Mouse (Mus musculus): Measurements from ENCODE around the gene Adgrf1. TPM values are rescaled to one million over a fixed set of nuclear protein-coding genes. Genes with fewer than 3 reads are reported as not detected.

The Adgrf1 gene
- polyA plus RNA-seq, 1 experiment from 2014 or later = not detected

GRCm38 (mm10) chr17:43374020-43374419 is 103.9 kb downstream of the Adgrf1 start:
- Histone ChIP-seq H3K4me3 (replicated peaks) (no peak overlapping the region), H3K4me1 (no peaks in the 10 kb centered on the region), H3K27ac (no peak overlapping the region), H3K36me3 (replicated peaks) (no peaks in the 10 kb centered on the region), H3K9ac (no peak overlapping the region), H3K9me3 (no peaks in the 10 kb centered on the region), H3K4me2 (no peak overlapping the region), H3K27me3 (no peaks in the 10 kb centered on the region)
- ATAC-seq (ENCODE audit: low FRiP score) = no peak
- WGBS = 64% methylated on average over 4 of the region's 4 CpGs

Other genes starting within 250 kb of the Adgrf1 start
- 7.9 and 9.9 TPM in 2 replicates for gene Adgrf5, start 90.1 kb downstream of the Adgrf1 start, polyA plus RNA-seq (2016; fragmentation: Nextera tagmentation; extraction: Ambion mirVana)
- not detected in 2 replicates for gene Mep1a, start 232.5 kb downstream of the Adgrf1 start, polyA plus RNA-seq (2016; fragmentation: Nextera tagmentation; extraction: Ambion mirVana)

Data from forebrain, embryonic 12.5 days (tissue).